Mouse (Mus musculus) layer of hippocampus, postnatal 36 days (tissue): ENCODE data around the gene Nfkb1. TPM values are rescaled to one million over a fixed set of nuclear protein-coding genes. Genes with fewer than 3 reads are reported as not detected.

ENCODE experiments used
- DNase-seq, 2 experiments: peaks; one replicate each; pipeline ENCODE4 v3.0.0; 2022
- total RNA-seq, 2 experiments: library from RNA; stranded (reverse); gene quantifications; 2 replicates each; pipeline ENCODE4 v1.2.3; 2021

The Nfkb1 gene
- total RNA-seq, 2 experiments from 2014 or later, result 21.6 to 25.8 TPM

GRCm38 (mm10) chr3:135629830-135630355 lies 61.5 kb downstream of the Nfkb1 start:
- no peak for DNase-seq

GRCm38 (mm10) chr3:135628706-135629169 lies 62.6 kb downstream of the Nfkb1 start:
- DNase-seq, result no peak

- DNase-seq, result no peak
These were observed 63.2 kb downstream of the Nfkb1 start for GRCm38 (mm10) chr3:135628000-135628705.

- DNase-seq, result no peak
These were observed 66.1 kb downstream of the Nfkb1 start for GRCm38 (mm10) chr3:135625290-135625689.

GRCm38 (mm10) chr3:135616730-135617129 lies 74.6 kb downstream of the Nfkb1 start:
- DNase-seq, result no peak

- no peak for DNase-seq
These were observed 77.0 kb downstream of the Nfkb1 start for GRCm38 (mm10) chr3:135614376-135614775.

- DNase-seq, result peak; percentile 36 to 45
These were observed 81.1 kb downstream of the Nfkb1 start for GRCm38 (mm10) chr3:135610221-135610620.

- no peak for DNase-seq
These were observed 83.5 kb downstream of the Nfkb1 start for GRCm38 (mm10) chr3:135607660-135608473.

- DNase-seq, result no peak
These were observed 84.3 kb downstream of the Nfkb1 start for GRCm38 (mm10) chr3:135607021-135607420.

GRCm38 (mm10) chr3:135606592-135606991 lies 84.8 kb downstream of the Nfkb1 start:
- DNase-seq, result no peak

- no peak for DNase-seq
These were observed 85.9 kb downstream of the Nfkb1 start for GRCm38 (mm10) chr3:135605474-135605873.

GRCm38 (mm10) chr3:135604626-135605417 lies 86.5 kb downstream of the Nfkb1 start:
- DNase-seq, result no peak

- no peak for DNase-seq
These were observed 88.6 kb downstream of the Nfkb1 start for GRCm38 (mm10) chr3:135602731-135603130.

- no peak for DNase-seq
These were observed 93.0 kb downstream of the Nfkb1 start for GRCm38 (mm10) chr3:135598355-135598754.

- DNase-seq, result no peak
These were observed 94.3 kb downstream of the Nfkb1 start for GRCm38 (mm10) chr3:135597014-135597413.

GRCm38 (mm10) chr3:135594238-135594917 lies 97.0 kb downstream of the Nfkb1 start:
- DNase-seq, result no peak

GRCm38 (mm10) chr3:135592011-135592410 lies 99.3 kb downstream of the Nfkb1 start:
- no peak for DNase-seq

GRCm38 (mm10) chr3:135591376-135591775 lies 100.0 kb downstream of the Nfkb1 start:
- no peak for DNase-seq

- DNase-seq, result no peak
These were observed 100.9 kb downstream of the Nfkb1 start for GRCm38 (mm10) chr3:135590471-135590870.

GRCm38 (mm10) chr3:135586471-135586880 lies 104.9 kb downstream of the Nfkb1 start:
- DNase-seq, result no peak

GRCm38 (mm10) chr3:135586060-135586459 lies 105.3 kb downstream of the Nfkb1 start:
- no peak for DNase-seq

- DNase-seq, result no peak
These were observed 105.9 kb downstream of the Nfkb1 start for GRCm38 (mm10) chr3:135585482-135585881.
